Mouse (Mus musculus) spleen, adult 10 weeks (tissue): ENCODE measurements around the gene Olfr1209. TPM values are rescaled to one million over a fixed set of nuclear protein-coding genes. Genes with fewer than 3 reads are reported as not detected.

Source experiments
- polyA plus RNA-seq: library from polyadenylated mRNA; stranded (reverse); fragments of 350-450 nt; fragmentation: Illumina TruSeq; extraction: RNeasy Lipid Tissue Mini Kit (QIAGEN cat#74804); gene quantifications from one replicate; pipeline ENCODE4 v1.2.3, GENCODE M21; 2015; ENCODE audit warnings: low replicate concordance; ENCODE audit not compliant: insufficient read depth

Gene Olfr1209
- polyA plus RNA-seq, result not detected

GRCm38 (mm10) chr2:88915057-88915456 lies at the start of gene Olfr1209:
Gene Olfr1209, minus strand, starts transcription at chr2:88915157.

GRCm38 (mm10) chr2:88953669-88954068 lies 38.7 kb upstream of the Olfr1209 start, which contains the start of gene Olfr1212:
Gene Olfr1212, plus strand, starts transcription at chr2:88953969.

GRCm38 (mm10) chr2:88938011-88938410 lies 23.1 kb upstream of the Olfr1209 start, which contains the start of gene Olfr1211:
Gene Olfr1211, minus strand, starts transcription at chr2:88938111.

GRCm38 (mm10) chr2:88902211-88902610 lies 12.7 kb downstream of the Olfr1209 start, which contains the start of gene Olfr1208:
Gene Olfr1208, minus strand, starts transcription at chr2:88902311.

GRCm38 (mm10) chr2:88862931-88863330 lies 52.0 kb downstream of the Olfr1209 start, which contains the start of gene Olfr1206:
Gene Olfr1206, plus strand, starts transcription at chr2:88863231.

Other genes with a start within 250 kb of the Olfr1209 start
- not detected for gene Olfr1193, start 239.5 kb downstream of the Olfr1209 start, polyA plus RNA-seq
- gene Olfr1195, start 226.0 kb downstream of the Olfr1209 start, polyA plus RNA-seq, result not detected
- not detected for gene Olfr1196, start 210.6 kb downstream of the Olfr1209 start, polyA plus RNA-seq
- not detected for gene Olfr1197, start 182.8 kb downstream of the Olfr1209 start, polyA plus RNA-seq
- gene Olfr1198, start 163.8 kb downstream of the Olfr1209 start, polyA plus RNA-seq, result not detected
- gene Olfr1199, start 154.7 kb downstream of the Olfr1209 start, polyA plus RNA-seq, result not detected
- not detected for gene Olfr1200, start 144.7 kb downstream of the Olfr1209 start, polyA plus RNA-seq
- gene Olfr1201, start 122.1 kb downstream of the Olfr1209 start, polyA plus RNA-seq, result not detected
- gene Olfr1202, start 100.7 kb downstream of the Olfr1209 start, polyA plus RNA-seq, result not detected
- gene Olfr1205, start 85.4 kb downstream of the Olfr1209 start, polyA plus RNA-seq, result not detected
- gene Olfr1204, start 65.9 kb downstream of the Olfr1209 start, polyA plus RNA-seq, result not detected
- not detected for gene Olfr1206, start 51.9 kb downstream of the Olfr1209 start, polyA plus RNA-seq
- not detected for gene Olfr1208, start 12.8 kb downstream of the Olfr1209 start, polyA plus RNA-seq
- not detected for gene Olfr1211, start 23.0 kb upstream of the Olfr1209 start, polyA plus RNA-seq
- gene Olfr1212, start 38.8 kb upstream of the Olfr1209 start, polyA plus RNA-seq, result not detected
- not detected for gene Gm13762, start 65.1 kb upstream of the Olfr1209 start, polyA plus RNA-seq
- gene Olfr1214, start 77.5 kb upstream of the Olfr1209 start, polyA plus RNA-seq, result not detected
- not detected for gene Olfr1215, start 91.8 kb upstream of the Olfr1209 start, polyA plus RNA-seq
- not detected for gene Olfr1216, start 103.2 kb upstream of the Olfr1209 start, polyA plus RNA-seq
- gene Olfr1217, start 116.9 kb upstream of the Olfr1209 start, polyA plus RNA-seq, result not detected
- not detected for gene Olfr1218, start 146.0 kb upstream of the Olfr1209 start, polyA plus RNA-seq
- not detected for gene Olfr1219, start 168.4 kb upstream of the Olfr1209 start, polyA plus RNA-seq
- gene Olfr1220, start 191.7 kb upstream of the Olfr1209 start, polyA plus RNA-seq, result not detected
- gene Olfr1221, start 202.1 kb upstream of the Olfr1209 start, polyA plus RNA-seq, result not detected
- not detected for gene Olfr1222, start 217.9 kb upstream of the Olfr1209 start, polyA plus RNA-seq
- gene Olfr1223, start 236.4 kb upstream of the Olfr1209 start, polyA plus RNA-seq, result not detected
- not detected for gene Olfr1224-ps1, start 248.9 kb upstream of the Olfr1209 start, polyA plus RNA-seq